Mouse (Mus musculus): ENCODE data around the gene Homer2. TPM values are rescaled to one million over a fixed set of nuclear protein-coding genes. Genes with fewer than 3 reads are reported as not detected.

The Homer2 gene
- polyA plus RNA-seq, 1 experiment: 1.1 TPM

DNA sequence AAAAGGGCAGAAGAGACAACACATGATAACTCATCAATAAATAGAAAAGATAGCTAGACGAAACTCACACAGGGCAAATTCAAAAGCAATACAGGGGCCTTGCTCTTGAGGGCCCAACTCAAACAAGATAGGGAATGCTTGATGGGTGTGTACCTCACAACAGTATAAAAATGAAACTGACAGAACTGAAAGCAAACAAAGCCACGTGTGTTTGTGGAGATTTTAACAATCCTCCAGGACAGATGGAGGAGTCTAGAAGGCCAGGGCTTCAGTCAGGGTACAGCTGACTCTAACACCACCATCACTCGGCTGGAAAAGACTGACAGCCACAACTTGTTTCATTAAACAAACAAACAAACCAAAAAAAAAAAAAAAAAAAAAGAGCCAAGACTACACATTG lies 44.3 kb downstream of the Homer2 start:
- H3K36me3 ChIP-seq (ENCODE audit: control insufficient read depth, insufficient read depth, low read length): no peaks in the 10 kb centered on the region
- no peak for DNase-seq
- WGBS: 70% methylated on average over 3 of the region's 3 CpGs
- no peak overlapping the region for H3K27ac ChIP-seq (ENCODE audit: insufficient read depth, low read depth, low read length)
- H3K4me1 ChIP-seq (ENCODE audit: control insufficient read depth, insufficient read depth, low read length): no peaks in the 10 kb centered on the region
- H3K27me3 ChIP-seq (replicated peaks; ENCODE audit: control insufficient read depth, insufficient read depth, low read length): no peaks in the 10 kb centered on the region
- H3K4me3 ChIP-seq (ENCODE audit: insufficient read depth, low read depth, low read length): no peak overlapping the region
- TF ChIP-seq CTCF (conservative IDR thresholded peaks at IDR 0.05; ENCODE audit: insufficient read depth, insufficient read length, low read depth, low read length): no peak
- TF ChIP-seq POLR2A (IDR thresholded peaks at IDR 0.05; ENCODE audit: low read depth, low read length): no peak

DNA sequence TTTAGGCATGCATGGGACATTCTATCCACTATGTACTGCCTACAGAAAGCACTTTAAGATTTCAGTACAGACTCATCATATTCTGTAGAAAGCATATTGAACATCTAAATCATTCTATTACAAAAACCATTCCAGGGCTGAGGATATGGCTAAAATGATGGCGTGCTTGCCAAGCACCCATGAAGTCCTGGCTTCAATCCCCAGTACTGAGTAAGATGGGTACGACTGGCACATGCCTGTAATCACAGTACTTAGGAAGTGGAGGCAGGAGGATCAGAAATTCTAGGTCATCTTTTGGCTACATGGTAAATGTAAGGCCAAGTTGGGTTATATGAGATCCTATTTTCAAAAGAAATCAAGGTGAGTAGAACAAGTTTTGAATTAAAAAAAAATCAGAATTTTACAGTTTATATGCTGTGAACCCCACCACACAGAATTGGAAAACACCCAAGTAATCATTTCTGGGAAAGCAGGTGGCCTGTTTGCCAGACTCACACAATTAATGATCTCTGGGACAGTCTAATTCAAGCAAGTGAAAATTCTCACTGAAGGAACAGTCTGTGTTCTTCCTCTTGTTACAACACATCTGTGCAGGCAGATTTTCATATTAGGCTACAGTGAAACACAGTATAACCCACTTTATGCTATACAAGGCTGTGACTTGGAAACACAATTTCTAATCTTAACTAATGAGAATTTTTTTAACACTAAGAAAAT lies 49.5 kb downstream of the Homer2 start:
- DNase-seq: no peak
- H3K27me3 ChIP-seq (replicated peaks; ENCODE audit: control insufficient read depth, insufficient read depth, low read length): no peaks in the 10 kb centered on the region
- H3K36me3 ChIP-seq (ENCODE audit: control insufficient read depth, insufficient read depth, low read length): no peaks in the 10 kb centered on the region
- no peaks in the 10 kb centered on the region for H3K4me1 ChIP-seq (ENCODE audit: control insufficient read depth, insufficient read depth, low read length)
- no peak for TF ChIP-seq CTCF (conservative IDR thresholded peaks at IDR 0.05; ENCODE audit: insufficient read depth, insufficient read length, low read depth, low read length)
- no peak for TF ChIP-seq POLR2A (IDR thresholded peaks at IDR 0.05; ENCODE audit: low read depth, low read length)
- WGBS: 86% methylated on average over 2 of the region's 2 CpGs
- H3K4me3 ChIP-seq (ENCODE audit: insufficient read depth, low read depth, low read length): no peak overlapping the region
- H3K27ac ChIP-seq (ENCODE audit: insufficient read depth, low read depth, low read length): no peak overlapping the region

DNA sequence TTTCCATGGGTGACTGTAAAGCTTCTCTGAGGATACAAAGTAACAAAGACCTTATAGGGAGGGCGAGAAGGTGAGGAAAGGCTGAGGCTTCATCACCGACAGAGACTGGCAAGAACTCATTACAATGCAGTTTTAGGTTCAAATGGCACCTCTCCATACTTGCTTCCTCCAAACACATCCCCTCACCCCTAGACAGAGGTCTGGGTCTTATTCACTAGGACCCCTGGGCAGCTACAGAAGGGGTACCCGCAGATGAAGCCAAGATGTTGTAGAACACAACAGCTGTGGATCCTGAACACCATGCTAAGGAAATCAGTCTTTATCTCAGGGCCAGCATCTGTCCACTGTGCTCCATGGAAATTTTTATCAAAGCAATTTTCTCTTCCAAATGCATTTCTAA lies 50.3 kb downstream of the Homer2 start:
- TF ChIP-seq POLR2A (IDR thresholded peaks at IDR 0.05; ENCODE audit: low read depth, low read length) (no peak), CTCF (conservative IDR thresholded peaks at IDR 0.05; ENCODE audit: insufficient read depth, insufficient read length, low read depth, low read length) (no peak)
- Histone ChIP-seq H3K4me1 (ENCODE audit: control insufficient read depth, insufficient read depth, low read length) (no peaks in the 10 kb centered on the region), H3K36me3 (ENCODE audit: control insufficient read depth, insufficient read depth, low read length) (no peaks in the 10 kb centered on the region), H3K27me3 (replicated peaks; ENCODE audit: control insufficient read depth, insufficient read depth, low read length) (no peaks in the 10 kb centered on the region), H3K27ac (ENCODE audit: insufficient read depth, low read depth, low read length) (no peak overlapping the region), H3K4me3 (ENCODE audit: insufficient read depth, low read depth, low read length) (no peak overlapping the region)
- WGBS: 72% methylated on average over 3 of the region's 3 CpGs
- no peak for DNase-seq

DNA sequence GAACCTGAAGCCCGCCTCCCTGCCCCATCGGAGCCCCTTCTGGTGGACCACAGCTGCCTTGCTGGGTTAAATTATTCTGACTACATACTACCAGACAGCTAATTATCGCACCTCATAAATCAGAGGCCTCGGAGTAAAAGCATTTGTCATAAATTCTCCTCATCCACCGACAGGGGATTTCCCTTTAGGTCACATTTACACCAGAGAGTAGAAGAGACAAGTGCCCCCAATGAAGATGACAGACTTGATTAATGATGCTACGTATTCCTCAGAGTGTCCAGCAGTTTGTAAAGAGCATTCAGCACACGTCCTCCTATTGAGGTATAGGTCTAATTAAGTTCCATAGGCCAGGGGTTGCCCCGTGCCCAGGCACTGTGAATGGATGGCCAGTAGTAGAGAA lies 50.7 kb downstream of the Homer2 start:
- no peaks in the 10 kb centered on the region for H3K4me1 ChIP-seq (ENCODE audit: control insufficient read depth, insufficient read depth, low read length)
- H3K4me3 ChIP-seq (ENCODE audit: insufficient read depth, low read depth, low read length): no peak overlapping the region
- H3K27ac ChIP-seq (ENCODE audit: insufficient read depth, low read depth, low read length): no peak overlapping the region
- H3K27me3 ChIP-seq (replicated peaks; ENCODE audit: control insufficient read depth, insufficient read depth, low read length): no peaks in the 10 kb centered on the region
- no peaks in the 10 kb centered on the region for H3K36me3 ChIP-seq (ENCODE audit: control insufficient read depth, insufficient read depth, low read length)
- no peak for TF ChIP-seq CTCF (conservative IDR thresholded peaks at IDR 0.05; ENCODE audit: insufficient read depth, insufficient read length, low read depth, low read length)
- no peak for TF ChIP-seq POLR2A (IDR thresholded peaks at IDR 0.05; ENCODE audit: low read depth, low read length)
- WGBS: 30% methylated on average over 8 of the region's 8 CpGs
- no peak for DNase-seq

DNA sequence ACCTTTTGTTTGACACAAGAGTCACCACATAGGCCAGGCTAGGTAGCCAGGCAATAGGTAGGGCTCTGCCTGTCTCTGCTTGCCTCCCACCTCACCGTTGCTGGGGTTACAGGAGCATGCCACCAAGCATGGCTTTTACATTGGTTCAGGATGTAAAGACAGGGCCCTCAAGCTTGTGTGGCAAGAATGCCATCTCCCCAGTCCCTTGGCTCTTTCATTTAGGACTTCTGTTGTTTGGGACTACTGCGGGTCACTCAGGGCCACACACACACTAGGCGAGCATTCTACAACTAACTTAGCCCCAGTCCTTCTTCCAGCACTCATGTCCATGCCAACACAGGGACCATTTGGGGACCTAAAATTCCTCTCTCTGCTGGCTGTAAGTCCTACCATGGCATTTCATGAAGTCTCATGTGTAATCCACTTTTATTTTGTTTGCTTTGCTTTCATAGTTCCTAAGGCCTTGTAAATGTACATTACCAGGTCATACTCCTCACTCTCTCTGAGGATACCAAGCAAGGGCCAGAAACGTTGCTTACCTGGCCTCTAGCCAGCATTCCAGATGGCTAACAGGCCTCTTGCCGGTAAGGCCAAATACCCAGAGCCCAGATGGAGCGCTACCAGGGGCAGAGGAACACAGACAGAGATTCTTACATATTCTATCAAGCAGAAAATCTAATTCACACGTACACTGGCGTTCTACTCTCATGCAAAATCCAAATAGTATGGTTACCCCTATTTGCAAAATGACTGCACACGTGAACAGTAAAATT lies 52.2 kb downstream of the Homer2 start:
- Histone ChIP-seq H3K4me1 (ENCODE audit: control insufficient read depth, insufficient read depth, low read length) (no peaks in the 10 kb centered on the region), H3K4me3 (ENCODE audit: insufficient read depth, low read depth, low read length) (no peak overlapping the region), H3K27ac (ENCODE audit: insufficient read depth, low read depth, low read length) (no peak overlapping the region), H3K27me3 (replicated peaks; ENCODE audit: control insufficient read depth, insufficient read depth, low read length) (no peaks in the 10 kb centered on the region), H3K36me3 (ENCODE audit: control insufficient read depth, insufficient read depth, low read length) (no peaks in the 10 kb centered on the region)
- WGBS: 68% methylated on average over 9 of the region's 9 CpGs
- DNase-seq: no peak
- TF ChIP-seq CTCF (conservative IDR thresholded peaks at IDR 0.05; ENCODE audit: insufficient read depth, insufficient read length, low read depth, low read length) (no peak), POLR2A (IDR thresholded peaks at IDR 0.05; ENCODE audit: low read depth, low read length) (no peak)

DNA sequence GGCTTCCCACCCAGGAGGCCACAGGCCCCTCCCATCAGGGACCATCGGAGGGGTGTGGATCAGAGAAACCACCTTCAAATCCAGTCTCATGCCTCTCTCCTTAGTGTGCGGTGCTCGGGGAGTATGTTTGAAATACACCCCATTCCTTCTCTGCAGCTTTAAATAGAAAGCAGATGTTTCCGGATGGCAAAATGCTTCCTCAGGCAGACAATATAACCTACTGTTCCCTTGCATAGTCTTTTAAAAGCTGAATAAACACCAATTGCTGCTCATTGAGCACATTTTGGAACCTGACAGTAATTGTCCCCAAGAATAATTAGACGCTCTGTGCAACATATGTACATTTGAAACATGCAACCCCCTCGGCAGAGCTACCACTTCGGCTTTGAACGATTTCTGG lies 53.3 kb downstream of the Homer2 start:
- TF ChIP-seq CTCF (conservative IDR thresholded peaks at IDR 0.05; ENCODE audit: insufficient read depth, insufficient read length, low read depth, low read length): no peak
- no peak for TF ChIP-seq POLR2A (IDR thresholded peaks at IDR 0.05; ENCODE audit: low read depth, low read length)
- Histone ChIP-seq H3K4me3 (ENCODE audit: insufficient read depth, low read depth, low read length) (no peak overlapping the region), H3K27ac (ENCODE audit: insufficient read depth, low read depth, low read length) (no peak overlapping the region), H3K27me3 (replicated peaks; ENCODE audit: control insufficient read depth, insufficient read depth, low read length) (no peaks in the 10 kb centered on the region), H3K4me1 (ENCODE audit: control insufficient read depth, insufficient read depth, low read length) (no peaks in the 10 kb centered on the region), H3K36me3 (ENCODE audit: control insufficient read depth, insufficient read depth, low read length) (no peaks in the 10 kb centered on the region)
- WGBS: 62% methylated on average over 8 of the region's 8 CpGs
- DNase-seq: no peak

DNA sequence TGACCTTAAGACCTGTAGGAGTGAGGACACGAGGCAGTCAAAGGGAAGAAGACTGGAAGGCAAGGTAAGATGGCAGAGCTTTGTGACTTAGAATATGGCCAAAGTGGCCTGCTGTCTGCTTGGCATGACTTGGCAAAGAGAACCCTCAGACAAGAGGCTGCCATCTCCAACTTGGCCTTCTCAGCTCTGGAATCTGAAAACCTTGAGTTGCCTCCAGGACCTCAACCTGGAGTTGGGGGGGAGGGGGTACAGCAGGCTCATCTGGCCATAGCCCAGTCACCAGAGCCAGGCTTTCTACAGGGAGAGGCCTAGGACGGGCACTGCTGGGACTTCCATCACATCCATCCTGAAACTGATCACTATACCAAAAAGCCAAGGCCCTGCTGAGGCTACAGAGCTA lies 55.0 kb downstream of the Homer2 start:
- H3K4me3 ChIP-seq (ENCODE audit: insufficient read depth, low read depth, low read length): no peak overlapping the region
- no peaks in the 10 kb centered on the region for H3K36me3 ChIP-seq (ENCODE audit: control insufficient read depth, insufficient read depth, low read length)
- no peaks in the 10 kb centered on the region for H3K27me3 ChIP-seq (replicated peaks; ENCODE audit: control insufficient read depth, insufficient read depth, low read length)
- no peak overlapping the region for H3K27ac ChIP-seq (ENCODE audit: insufficient read depth, low read depth, low read length)
- TF ChIP-seq CTCF (conservative IDR thresholded peaks at IDR 0.05; ENCODE audit: insufficient read depth, insufficient read length, low read depth, low read length) (no peak), POLR2A (IDR thresholded peaks at IDR 0.05; ENCODE audit: low read depth, low read length) (no peak)
- no peaks in the 10 kb centered on the region for H3K4me1 ChIP-seq (ENCODE audit: control insufficient read depth, insufficient read depth, low read length)
- no peak for DNase-seq
- WGBS: 72% methylated on average over 2 of the region's 2 CpGs

All from kidney, adult 2 months (tissue).